Mouse (Mus musculus) Patski (cell line): Measurements from ENCODE around the gene Pi4ka. TPM values are rescaled to one million over a fixed set of nuclear protein-coding genes. Genes with fewer than 3 reads are reported as not detected.

ENCODE experiments used
- ATAC-seq: fragments of 100-300 bp; one replicate; pipeline ENCODE4 v1.8.0; 2021
- CTCF ChIA-PET: fragments of 350-600 bp; sonication (Branson Sonifier 250); formaldehyde crosslinking; loops from one replicate; lab custom pipeline; 2022; ENCODE audit warnings: inconsistent platforms; lab: Charles Lee
- POLR2A ChIA-PET: fragments of 350-600 bp; sonication (Branson Sonifier 250); formaldehyde crosslinking; loops from one replicate; lab custom pipeline; 2022; ENCODE audit warnings: antibody characterized with exemption, inconsistent platforms; lab: Charles Lee
- DNase-seq: peaks from one replicate; pipeline ENCODE4 v3.0.0-alpha.2; 2011; ENCODE audit warnings: low read depth, low spot score
- H3K27me3 ChIP-seq: fragments of 371-371 bp; one replicate; pipeline ENCODE4 v1.5.1; 2021
- CTCF ChIP-seq: fragments of 100-300 bp; IDR thresholded peaks from one replicate; pipeline ENCODE4 v1.5.1; 2021
- in situ Hi-C: fragments of 300-500 bp; cut with MboI; formaldehyde crosslinking; loops from 3 replicates; pipeline ENCODE4 v1.11.1; 2018; ENCODE audit warnings: low pct_unique_long_range_greater_than_20kb, mixed read lengths
- polyA plus RNA-seq: library from polyadenylated mRNA; unstranded; gene quantifications from one replicate; pipeline ENCODE4 v1.2.3, GENCODE M21; 2021

Pi4ka gene
- 81.9 TPM for polyA plus RNA-seq

DNA sequence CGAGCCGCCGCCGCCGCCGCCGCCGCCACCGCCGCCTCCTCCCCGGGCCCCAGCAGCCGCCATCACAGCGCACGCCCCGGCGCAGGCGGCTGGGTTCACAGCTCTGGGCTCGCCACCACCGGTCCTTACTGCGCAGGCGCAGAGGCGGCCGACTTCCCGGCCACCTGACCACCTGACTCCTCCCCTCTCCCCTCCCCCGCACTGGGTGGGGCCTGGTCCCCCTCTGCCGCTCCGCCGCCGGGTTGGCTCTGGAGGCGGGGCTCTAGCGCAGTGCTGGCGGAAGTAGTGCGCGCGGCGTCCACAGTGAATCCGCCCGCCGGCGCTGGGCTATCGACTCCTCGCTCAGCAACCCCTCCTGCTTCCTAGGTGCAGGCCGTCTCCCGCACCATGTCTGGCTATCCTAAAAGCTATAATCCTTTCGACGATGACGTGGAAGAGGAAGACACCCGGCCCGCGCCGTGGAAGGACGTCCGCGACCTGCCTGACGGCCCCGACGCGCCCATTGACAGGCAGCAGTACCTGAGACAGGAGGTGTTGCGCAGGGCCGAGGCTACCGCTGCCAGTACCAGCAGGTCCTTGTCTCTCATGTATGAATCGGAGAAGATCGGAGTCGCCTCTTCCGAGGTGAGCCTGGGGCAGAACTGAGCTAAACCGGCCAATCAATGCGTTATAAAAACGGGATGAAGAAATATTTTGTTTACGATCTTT lies at the start of gene Pi4ka, which contains the start of gene Snap29:
Gene Pi4ka, minus strand, starts transcription at position 579 of the 708 bp plus-strand sequence.
Gene Snap29, plus strand, starts transcription at position 251 of the 708 bp plus-strand sequence.
- in situ Hi-C loops, result no loop called here
- no peaks in the 10 kb centered on the region for H3K27me3 ChIP-seq
- CTCF ChIA-PET, result interaction anchor here (1.2 to 1.4 kb wide), 4 partner anchors 9 to 152 kb away, joined by 3 to 4 read pairs (median 3); no protein-coding TSS in a partner anchor
- peak; percentile 95 for ATAC-seq
- peak; percentile 78 for DNase-seq
- no peak for TF ChIP-seq CTCF
- POLR2A ChIA-PET, result interaction anchor here (0.6 to 2.0 kb wide), 4 partner anchors 18 to 124 kb away, joined by 3 to 7 read pairs (median 3); partner anchors contain the start of gene Thap7

- TF ChIP-seq CTCF, result no peak
- no peak for ATAC-seq
- ChIA-PET POLR2A (interaction anchor here (1.1 to 1.4 kb wide), 3 partner anchors 8 to 21 kb away, joined by 3 to 5 read pairs (median 4); no protein-coding TSS in a partner anchor), CTCF (no interaction called here)
- DNase-seq, result no peak
- H3K27me3 ChIP-seq, result no peaks in the 10 kb centered on the region
- in situ Hi-C loops, result loop anchor here (5.0 kb wide), 1 partner anchor 80 kb away; the partner anchor contains the start of gene Thap7
These were observed 46.2 kb upstream of the Pi4ka start for GRCm38 (mm10) chr16:17452373-17452715.

GRCm38 (mm10) chr16:17451541-17452372 lies 45.6 kb upstream of the Pi4ka start, which contains the start of gene Crkl:
Crkl (plus strand) TSS chr16:17451987.
- in situ Hi-C loops, result loop anchor here (5.0 kb wide), 1 partner anchor 81 kb away; the partner anchor contains the start of gene Thap7
- TF ChIP-seq CTCF, result no peak
- ATAC-seq (peak; percentile 93), DNase-seq (peak; percentile 78)
- H3K27me3 ChIP-seq, result peaks cover 4% of the 10 kb centered on the region
- ChIA-PET CTCF (no interaction called here), POLR2A (interaction anchor here (1.1 to 1.4 kb wide), 3 partner anchors 9 to 22 kb away, joined by 3 to 5 read pairs (median 4); no protein-coding TSS in a partner anchor)

GRCm38 (mm10) chr16:17432576-17432975 lies 26.5 kb upstream of the Pi4ka start:
- ChIA-PET POLR2A (interaction anchor here (0.9 kb wide), 1 partner anchor 20 kb away, joined by 5 read pairs; no protein-coding TSS in a partner anchor), CTCF (interaction anchor here (1.5 to 1.7 kb wide), 2 partner anchors 15 to 27 kb away, joined by 3 read pairs; no protein-coding TSS in a partner anchor)
- DNase-seq, result no peak
- TF ChIP-seq CTCF, result peak; percentile 62
- in situ Hi-C loops, result no loop called here
- no peak for ATAC-seq
- no peaks in the 10 kb centered on the region for H3K27me3 ChIP-seq

- ChIA-PET POLR2A (no interaction called here), CTCF (no interaction called here)
- no peak for ATAC-seq
- no peak for DNase-seq
- no peak for TF ChIP-seq CTCF
- in situ Hi-C loops, result no loop called here
- H3K27me3 ChIP-seq, result no peaks in the 10 kb centered on the region
These were observed 16.9 kb upstream of the Pi4ka start for GRCm38 (mm10) chr16:17423021-17423420.

- DNase-seq (no peak), ATAC-seq (no peak)
- CTCF ChIA-PET, result no interaction called here
- no peaks in the 10 kb centered on the region for H3K27me3 ChIP-seq
- in situ Hi-C loops, result loop anchor here (10.0 kb wide), 1 partner anchor 1655 kb away; no protein-coding TSS in a partner anchor
- POLR2A ChIA-PET, result no interaction called here
- TF ChIP-seq CTCF, result no peak
These were observed 4.1 kb upstream of the Pi4ka start for GRCm38 (mm10) chr16:17410209-17410608.

DNA sequence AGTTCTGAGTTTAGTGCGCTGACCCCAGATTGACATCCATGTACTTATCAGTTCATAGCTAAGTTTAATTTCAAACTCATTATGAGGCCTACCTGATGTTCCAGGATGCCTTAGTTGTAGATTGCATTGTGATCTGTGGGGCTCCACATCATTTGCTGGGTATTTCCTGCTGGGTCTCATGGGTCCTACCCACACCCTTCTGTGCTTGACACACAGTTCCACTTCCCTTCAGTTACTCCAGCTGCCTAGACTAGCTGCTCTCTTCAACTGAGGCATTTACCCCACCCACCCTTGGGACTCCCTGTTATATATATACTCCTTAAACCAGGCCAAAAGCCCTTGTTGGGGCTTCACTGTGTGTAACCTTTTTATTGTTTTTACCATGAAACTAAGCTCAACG lies 2.9 kb upstream of the Pi4ka start:
- ATAC-seq (no peak), DNase-seq (no peak)
- in situ Hi-C loops, result no loop called here
- CTCF ChIA-PET, result interaction anchor here (1.3 kb wide), 1 partner anchor 11 kb away, joined by 3 read pairs; no protein-coding TSS in a partner anchor
- no peaks in the 10 kb centered on the region for H3K27me3 ChIP-seq
- POLR2A ChIA-PET, result interaction anchor here (0.6 kb wide), 1 partner anchor 84 kb away, joined by 3 read pairs; no protein-coding TSS in a partner anchor
- no peak for TF ChIP-seq CTCF

- no peak for TF ChIP-seq CTCF
- no peak for DNase-seq
- H3K27me3 ChIP-seq, result no peaks in the 10 kb centered on the region
- in situ Hi-C loops, result no loop called here
- no peak for ATAC-seq
- ChIA-PET POLR2A (interaction anchor here (1.1 to 2.0 kb wide), 3 partner anchors 21 to 124 kb away, joined by 3 to 7 read pairs (median 3); partner anchors contain the start of gene Thap7), CTCF (interaction anchor here (1.2 to 1.4 kb wide), 3 partner anchors 9 to 151 kb away, joined by 3 to 4 read pairs (median 3); no protein-coding TSS in a partner anchor)
These were observed 558 bp upstream of the Pi4ka start for GRCm38 (mm10) chr16:17406512-17407231.

DNA sequence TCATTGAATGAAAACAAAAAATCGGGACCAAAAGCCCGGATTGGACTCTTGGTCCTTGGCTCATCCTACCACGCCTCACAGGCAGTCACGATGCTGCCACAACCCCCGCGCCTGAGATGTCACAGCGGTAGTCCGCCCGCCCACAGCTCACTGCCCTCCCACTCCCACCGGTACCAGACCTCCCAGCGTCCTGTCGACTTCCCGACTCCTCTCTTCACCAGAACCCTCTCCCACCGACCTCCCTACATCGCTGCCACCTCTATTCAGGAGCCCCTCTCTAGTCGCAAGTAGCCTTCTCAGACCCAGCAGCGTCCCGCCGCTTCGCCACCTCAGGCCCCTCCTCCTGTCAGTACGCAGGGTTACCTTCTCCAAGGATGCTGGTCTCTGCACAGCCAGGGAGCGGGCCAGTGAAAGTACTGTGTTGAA lies 830 bp downstream of the Pi4ka start:
- ChIA-PET CTCF (interaction anchor here (1.3 to 2.6 kb wide), 3 partner anchors 10 to 153 kb away, joined by 3 to 6 read pairs (median 3); no protein-coding TSS in a partner anchor), POLR2A (interaction anchor here (0.6 to 2.0 kb wide), 3 partner anchors 17 to 125 kb away, joined by 3 to 7 read pairs (median 3); partner anchors contain the start of gene Thap7)
- H3K27me3 ChIP-seq, result no peaks in the 10 kb centered on the region
- no peak for TF ChIP-seq CTCF
- in situ Hi-C loops, result no loop called here
- DNase-seq (no peak), ATAC-seq (peak; percentile 61)
